Mouse (Mus musculus) MEL (cell line): ENCODE measurements around the gene Haghl. TPM values are rescaled to one million over a fixed set of nuclear protein-coding genes. Genes with fewer than 3 reads are reported as not detected.

ENCODE experiments used
- DNase-seq: peaks from one replicate; pipeline ENCODE4 v3.0.0; 2011; ENCODE audit warnings: low read depth, low spot score
- H3K27ac ChIP-seq: 2 replicates; pipeline ENCODE4 v1.5.1; 2012; ENCODE audit warnings: low read depth, mild to moderate bottlenecking, control low read depth, low read length, moderate library complexity; ENCODE audit not compliant: control insufficient read depth
- H3K27me3 ChIP-seq, 2 experiments: fragments of 150-350 bp in 1 of 2; sonication (generic) in 1 of 2; 2 replicates each; pipeline ENCODE4 v1.6.1; 2012; ENCODE audit warnings: low read length in 2 of 2, mild to moderate bottlenecking in 2 of 2, improper control_type of control experiment in 1 of 2, moderate library complexity in 1 of 2; ENCODE audit not compliant: insufficient read depth in 2 of 2, control insufficient read depth in 1 of 2
- H3K36me3 ChIP-seq, 2 experiments: 2 replicates each; pipeline ENCODE4 v1.6.1; 2012 to 2014; ENCODE audit warnings: low read length in 2 of 2, improper control_type of control experiment in 1 of 2, inconsistent platforms in 1 of 2, mild to moderate bottlenecking in 1 of 2; ENCODE audit not compliant: insufficient read depth in 2 of 2, control insufficient read depth in 1 of 2
- H3K4me1 ChIP-seq, 2 experiments: fragments of 150-350 bp in 1 of 2; sonication (generic) in 1 of 2; 2 replicates each; pipeline ENCODE4 v1.6.1; 2012; ENCODE audit warnings: low read length in 2 of 2, improper control_type of control experiment in 1 of 2, mild to moderate bottlenecking in 1 of 2; ENCODE audit not compliant: insufficient read depth in 2 of 2, control insufficient read depth in 1 of 2
- H3K4me3 ChIP-seq, 2 experiments: fragments of 150-350 bp in 1 of 2; sonication (generic) in 1 of 2; 2 replicates each; pipeline ENCODE4 v1.5.1; 2012; ENCODE audit warnings: low read depth in 2 of 2, low read length in 2 of 2, mild to moderate bottlenecking in 2 of 2, moderate library complexity in 2 of 2, control low read depth in 1 of 2, improper control_type of control experiment in 1 of 2; ENCODE audit not compliant: control insufficient read depth in 1 of 2, insufficient read depth in 1 of 2
- H3K79me2 ChIP-seq: 2 replicates; pipeline ENCODE4 v1.6.1; 2012; ENCODE audit warnings: mild to moderate bottlenecking, low read length, moderate library complexity; ENCODE audit not compliant: control insufficient read depth, poor library complexity, insufficient read depth
- H3K9ac ChIP-seq: 2 replicates; pipeline ENCODE4 v1.6.1; 2012; ENCODE audit warnings: low read depth, mild to moderate bottlenecking, control low read depth, low read length, moderate library complexity; ENCODE audit not compliant: control insufficient read depth, poor library complexity, severe bottlenecking
- H3K9me3 ChIP-seq: fragments of 150-350 bp; sonication (generic); replicated peaks from 2 replicates; pipeline ENCODE4 v1.6.1; 2012; ENCODE audit warnings: mild to moderate bottlenecking, low read length, improper control_type of control experiment, moderate library complexity; ENCODE audit not compliant: insufficient read depth
- BHLHE40 ChIP-seq: IDR thresholded peaks from 2 replicates; pipeline ENCODE4 v1.6.1; 2012; ENCODE audit warnings: low read depth, mild to moderate bottlenecking, inconsistent platforms, low read length, improper control_type of control experiment, borderline replicate concordance
- CHD1 ChIP-seq: IDR thresholded peaks from 2 replicates; pipeline ENCODE4 v1.6.1; 2012; ENCODE audit warnings: low read depth, mild to moderate bottlenecking, inconsistent platforms, low read length, improper control_type of control experiment
- CTCF ChIP-seq, 3 experiments: IDR thresholded peaks in 2 of 3; conservative IDR thresholded peaks in 1 of 3; 2 replicates each; pipeline ENCODE4 v1.5.1; 2011 to 2012; ENCODE audit warnings: low read length in 3 of 3, low read depth in 2 of 3, mild to moderate bottlenecking in 2 of 3, improper control_type of control experiment in 1 of 3, inconsistent platforms in 1 of 3, mixed read lengths in 1 of 3, moderate library complexity in 1 of 3; ENCODE audit not compliant: control insufficient read depth in 1 of 3, insufficient read depth in 1 of 3, poor library complexity in 1 of 3, severe bottlenecking in 1 of 3
- EP300 ChIP-seq, 2 experiments: IDR thresholded peaks; 2 replicates each; pipeline ENCODE4 v1.6.1; 2011; ENCODE audit warnings: improper control_type of control experiment in 2 of 2, low read length in 2 of 2, low read depth in 1 of 2, mild to moderate bottlenecking in 1 of 2
- GABPA ChIP-seq: IDR thresholded peaks from 2 replicates; pipeline ENCODE4 v1.6.1; 2012; ENCODE audit warnings: low read depth, mild to moderate bottlenecking, inconsistent platforms, low read length, improper control_type of control experiment, moderate library complexity
- HCFC1 ChIP-seq: IDR thresholded peaks from 2 replicates; pipeline ENCODE4 v1.6.1; 2012; ENCODE audit warnings: low read depth, mild to moderate bottlenecking, inconsistent platforms, low read length, improper control_type of control experiment, moderate library complexity
- JUND ChIP-seq: IDR thresholded peaks from 2 replicates; pipeline ENCODE4 v1.6.1; 2011; ENCODE audit warnings: low read depth, mild to moderate bottlenecking, improper control_type of control experiment, low read length
- KAT2A ChIP-seq: conservative IDR thresholded peaks from 2 replicates; pipeline ENCODE4 v1.6.1; 2012; ENCODE audit warnings: low read depth, low read length, improper control_type of control experiment, inconsistent platforms
- MAFK ChIP-seq: IDR thresholded peaks from 2 replicates; pipeline ENCODE4 v1.6.1; 2011; ENCODE audit warnings: low read depth, mild to moderate bottlenecking, low read length, improper control_type of control experiment, borderline replicate concordance
- MAX ChIP-seq: IDR thresholded peaks from 2 replicates; pipeline ENCODE4 v1.6.1; 2011; ENCODE audit warnings: low read length, improper control_type of control experiment
- MAZ ChIP-seq: IDR thresholded peaks from 2 replicates; pipeline ENCODE4 v1.6.1; 2012; ENCODE audit warnings: low read depth, mild to moderate bottlenecking, inconsistent platforms, low read length, improper control_type of control experiment
- MEF2A ChIP-seq: IDR thresholded peaks from 2 replicates; pipeline ENCODE4 v1.6.1; 2014; ENCODE audit warnings: low read depth, mild to moderate bottlenecking, inconsistent platforms, low read length, improper control_type of control experiment; ENCODE audit not compliant: poor library complexity, insufficient replicate concordance, severe bottlenecking; ENCODE audit errors: extremely low read depth
- MXI1 ChIP-seq: IDR thresholded peaks from 2 replicates; pipeline ENCODE4 v1.6.1; 2011; ENCODE audit warnings: mild to moderate bottlenecking, low read depth, low read length, improper control_type of control experiment
- MYC ChIP-seq: IDR thresholded peaks from 2 replicates; pipeline ENCODE4 v1.6.1; 2011; ENCODE audit warnings: low read depth, mild to moderate bottlenecking, low read length, improper control_type of control experiment, moderate library complexity
- NRF1 ChIP-seq: IDR thresholded peaks from 2 replicates; pipeline ENCODE4 v1.6.1; 2014; ENCODE audit warnings: low read depth, mild to moderate bottlenecking, inconsistent platforms, low read length, improper control_type of control experiment, moderate library complexity; ENCODE audit not compliant: poor library complexity, insufficient read depth, severe bottlenecking
- POLR2AphosphoS2 ChIP-seq: IDR thresholded peaks from 2 replicates; pipeline ENCODE4 v1.6.1; 2011; ENCODE audit warnings: low read length, improper control_type of control experiment
- POLR2AphosphoS5 ChIP-seq: IDR thresholded peaks from 2 replicates; pipeline ENCODE4 v1.6.1; 2012; ENCODE audit warnings: low read depth, borderline replicate concordance, mild to moderate bottlenecking, inconsistent platforms, low read length, moderate library complexity, mixed read lengths
- RAD21 ChIP-seq: IDR thresholded peaks from 2 replicates; pipeline ENCODE4 v1.6.1; 2011; ENCODE audit warnings: mild to moderate bottlenecking, low read depth, low read length, improper control_type of control experiment
- SIN3A ChIP-seq: IDR thresholded peaks from 2 replicates; pipeline ENCODE4 v1.6.1; 2012; ENCODE audit warnings: low read length, improper control_type of control experiment, inconsistent platforms
- TAL1 ChIP-seq: IDR thresholded peaks from 2 replicates; pipeline ENCODE4 v1.6.1; 2012; ENCODE audit warnings: mild to moderate bottlenecking, inconsistent platforms, low read length, moderate library complexity, mixed read lengths
- TCF12 ChIP-seq: IDR thresholded peaks from 2 replicates; pipeline ENCODE4 v1.6.1; 2014; ENCODE audit warnings: low read depth, mild to moderate bottlenecking, inconsistent platforms, low read length, improper control_type of control experiment, moderate library complexity
- UBTF ChIP-seq: IDR thresholded peaks from 2 replicates; pipeline ENCODE4 v1.6.1; 2012; ENCODE audit warnings: low read depth, mild to moderate bottlenecking, inconsistent platforms, low read length, improper control_type of control experiment, moderate library complexity, borderline replicate concordance; ENCODE audit not compliant: insufficient read depth
- USF1 ChIP-seq: IDR thresholded peaks from 2 replicates; pipeline ENCODE4 v1.6.1; 2014; ENCODE audit warnings: low read depth, mild to moderate bottlenecking, inconsistent platforms, low read length, improper control_type of control experiment, moderate library complexity
- USF2 ChIP-seq, 2 experiments: IDR thresholded peaks; 2 replicates each; pipeline ENCODE4 v1.6.1; 2011 to 2012; ENCODE audit warnings: improper control_type of control experiment in 2 of 2, low read length in 2 of 2, borderline replicate concordance in 1 of 2, inconsistent platforms in 1 of 2, low read depth in 1 of 2, mild to moderate bottlenecking in 1 of 2; ENCODE audit not compliant: insufficient read depth in 1 of 2
- ZMIZ1 ChIP-seq: IDR thresholded peaks from 2 replicates; pipeline ENCODE4 v1.6.1; 2012; ENCODE audit warnings: low read depth, mild to moderate bottlenecking, inconsistent platforms, low read length, improper control_type of control experiment, moderate library complexity
- ZNF384 ChIP-seq: IDR thresholded peaks from 2 replicates; pipeline ENCODE4 v1.6.1; 2012; ENCODE audit warnings: low read depth, mild to moderate bottlenecking, inconsistent platforms, low read length, improper control_type of control experiment
- polyA plus RNA-seq, 2 experiments: library from polyadenylated mRNA; stranded (reverse) in 1 of 2; unstranded in 1 of 2; fragments of >175 nt in 1 of 2; fragments of >200 nt in 1 of 2; gene quantifications; 2 replicates each; pipeline versions ENCODE4 v1.2.1 to v1.2.4; 2012; ENCODE audit warnings: low replicate concordance in 2 of 2, low read depth in 1 of 2; ENCODE audit not compliant: insufficient read length in 2 of 2, insufficient read depth in 1 of 2, missing spikeins in 1 of 2
- total RNA-seq: library from RNA; depleted of rRNA; stranded (reverse); fragments of 300-350 nt; gene quantifications from 2 replicates; pipeline ENCODE4 v1.2.3, GENCODE M21; 2012

The Haghl gene
- total and polyA plus RNA-seq, 3 experiments: 10.7 to 13.2 TPM; not detected in 1

DNA sequence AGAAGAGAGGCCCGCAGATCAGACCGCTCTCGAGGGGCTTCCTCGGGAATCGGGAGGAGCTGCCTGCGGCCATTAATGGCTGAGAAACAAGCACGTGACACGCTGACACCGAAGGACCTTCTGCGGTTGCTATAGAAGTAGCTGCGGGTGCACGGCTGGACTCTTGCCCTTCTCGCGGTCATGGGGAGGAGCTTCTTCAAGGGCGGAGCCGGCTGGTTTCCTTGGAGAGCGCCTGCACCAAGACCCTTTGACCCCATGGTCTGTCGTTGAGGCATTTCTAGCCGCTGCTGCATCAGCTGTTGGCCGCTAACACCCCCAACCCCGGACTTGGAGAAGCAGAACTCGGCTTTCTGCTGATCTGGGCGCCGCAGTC is 47.8 kb upstream of the Haghl start, which contains the start of gene Stub1:
TSS of gene Stub1 (minus strand) at position 114 of the 373 bp plus-strand sequence.
- Histone ChIP-seq H3K36me3 (peaks cover 0 to 13% of the 10 kb centered on the region in 2 experiments; a peak in 2 of 4 replicates), H3K9ac (peak within 1 kb of the TSS; percentile 95), H3K9me3 (no peaks in the 10 kb centered on the region), H3K27ac (peak within 1 kb of the TSS; percentile 82), H3K79me2 (peaks cover 52% of the 10 kb centered on the region), H3K4me3 (peak within 1 kb of the TSS; percentile 80 to 87), H3K27me3 (no peaks in the 10 kb centered on the region), H3K4me1 (peaks cover 2 to 34% of the 10 kb centered on the region in 2 experiments; a peak in 3 of 4 replicates)
- DNase-seq: no peak
- TF ChIP-seq HCFC1 (no peak), UBTF (no peak), SIN3A (peak; percentile 43; the same call in 1 of the 2 replicates), MAFK (no peak), MAZ (0 out of 2 replicates have a peak, but pooled peaks have one; percentile 5), KAT2A (no peak), TAL1 (no peak), USF1 (peak; percentile 57), BHLHE40 (peak; percentile 74; the same call in 1 of the 2 replicates), POLR2AphosphoS5 (no peak), TCF12 (0 out of 2 replicates have a peak, but pooled peaks have one; percentile 1), USF2 (IDR thresholded peaks at IDR 0.05; ENCODE audit: borderline replicate concordance in 1 of 2, insufficient read depth in 1 of 2, low read depth in 1 of 2, low read length in 2 of 2) (no peak), POLR2AphosphoS2 (peak; percentile 75; the same call in 1 of the 2 replicates), ZMIZ1 (peak; percentile 21; the same call in 1 of the 2 replicates), MYC (0 out of 2 replicates have a peak, but pooled peaks have one; percentile 62)

DNA sequence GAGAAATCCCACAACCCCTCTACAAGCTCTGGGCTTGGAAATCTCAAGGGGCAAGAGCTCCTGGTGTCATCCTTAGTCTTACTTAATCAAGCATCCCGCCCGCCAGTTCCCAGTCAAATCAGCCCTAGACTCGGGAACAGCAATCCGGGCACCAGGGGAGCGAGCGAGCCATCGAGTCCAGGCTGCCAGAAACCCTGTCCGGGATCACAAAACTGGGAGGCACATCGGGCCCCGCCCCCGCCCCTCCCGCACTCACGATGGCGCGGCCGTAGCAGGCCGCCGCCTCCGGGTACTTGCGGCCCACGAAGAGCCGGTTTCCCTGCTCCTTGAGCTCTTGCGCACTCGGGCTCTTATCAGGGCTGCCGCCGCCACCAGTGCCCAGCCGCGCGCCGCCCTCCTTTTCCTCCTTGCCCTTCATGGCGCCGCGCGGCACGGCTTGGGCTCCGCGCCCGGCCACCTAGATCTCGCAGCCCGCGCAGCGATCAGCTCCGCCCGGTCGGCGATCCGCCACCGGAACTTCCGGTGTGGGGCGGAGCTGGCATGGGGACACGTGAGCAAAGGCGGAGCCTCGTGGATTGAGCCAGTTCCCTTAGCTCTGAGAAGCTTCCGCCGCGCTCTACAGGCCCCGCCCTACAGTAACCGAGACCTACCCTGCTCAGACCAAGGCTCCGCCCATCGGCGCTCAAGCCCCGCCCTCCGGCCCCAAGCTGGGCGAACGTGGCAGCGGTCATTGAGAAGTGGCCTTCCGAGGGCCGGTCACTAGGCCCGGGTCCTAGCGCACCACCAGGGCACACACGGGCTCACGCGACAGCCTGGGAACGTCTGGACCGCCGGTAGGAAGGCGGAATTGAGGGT is 47.2 kb upstream of the Haghl start:
- peaks cover 52% of the 10 kb centered on the region for H3K79me2 ChIP-seq
- H3K36me3 ChIP-seq: peaks cover 0 to 13% of the 10 kb centered on the region in 2 experiments; a peak in 2 of 4 replicates
- peak overlapping the region; percentile 80 to 87 for H3K4me3 ChIP-seq
- peak overlapping the region; percentile 95 for H3K9ac ChIP-seq
- peaks cover 2 to 37% of the 10 kb centered on the region in 2 experiments; a peak in 3 of 4 replicates for H3K4me1 ChIP-seq
- H3K27ac ChIP-seq: peak overlapping the region; percentile 82
- H3K27me3 ChIP-seq: no peaks in the 10 kb centered on the region
- peak; percentile 99 for DNase-seq
- no peaks in the 10 kb centered on the region for H3K9me3 ChIP-seq
- TF ChIP-seq UBTF (0 out of 2 replicates have a peak, but pooled peaks have one; percentile 36), CTCF (IDR thresholded peaks at IDR 0.05 in 2 of 3, conservative IDR thresholded peaks at IDR 0.05 in 1 of 3; ENCODE audit: control insufficient read depth in 1 of 3, insufficient read depth in 1 of 3, low read depth in 2 of 3, low read length in 3 of 3, poor library complexity in 1 of 3, severe bottlenecking in 1 of 3) (0 out of 6 replicates have a peak, but pooled peaks of 1 of the 3 experiments have one; percentile 8), JUND (no peak), HCFC1 (peak; percentile 84), GABPA (no peak), CHD1 (no peak), TAL1 (no peak), TCF12 (peak; percentile 55), POLR2AphosphoS5 (no peak), MAX (peak; percentile 87), MXI1 (peak; percentile 89), NRF1 (peak; percentile 39; the same call in 1 of the 2 replicates), RAD21 (no peak), KAT2A (no peak; the same call in 1 of the 2 replicates), ZNF384 (no peak), EP300 (IDR thresholded peaks at IDR 0.05; ENCODE audit: low read depth in 1 of 2, low read length in 2 of 2) (no peak), MEF2A (no peak)
